Mouse (Mus musculus) forebrain, embryonic 11.5 days (tissue): ENCODE measurements around the gene Neb. TPM values are rescaled to one million over a fixed set of nuclear protein-coding genes. Genes with fewer than 3 reads are reported as not detected.

Experiments used
- ATAC-seq: fragments of 200-750 bp; cut with Nextera tagmentation; replicated peaks from 2 replicates; pipeline ENCODE4 v1.8.0; 2017; ENCODE audit warnings: moderate TSS enrichment; ENCODE audit not compliant: low FRiP score
- DNase-seq: peaks from one replicate; pipeline ENCODE4 v3.0.0-alpha.2; 2017; ENCODE audit warnings: low spot score
- H3K27ac ChIP-seq: fragments of 300-500 bp; sonication (generic); 2 replicates; pipeline ENCODE4 v1.5.1; 2014; ENCODE audit warnings: low read depth, low read length
- H3K27me3 ChIP-seq: fragments of 300-500 bp; sonication (generic); 2 replicates; pipeline ENCODE4 v1.6.1; 2014; ENCODE audit warnings: mild to moderate bottlenecking, low read length, mixed read lengths; ENCODE audit not compliant: control insufficient read depth, insufficient read depth
- H3K36me3 ChIP-seq: fragments of 300-500 bp; sonication (generic); 2 replicates; pipeline ENCODE4 v1.6.1; 2014; ENCODE audit warnings: mild to moderate bottlenecking, low read length, moderate library complexity, mixed read lengths; ENCODE audit not compliant: control insufficient read depth, insufficient read depth
- H3K4me1 ChIP-seq: fragments of 300-500 bp; sonication (generic); replicated peaks from 2 replicates; pipeline ENCODE4 v1.6.1; 2014; ENCODE audit warnings: low read length, mixed read lengths; ENCODE audit not compliant: control insufficient read depth, insufficient read depth
- H3K4me2 ChIP-seq: fragments of 300-500 bp; sonication (generic); 2 replicates; pipeline ENCODE4 v1.6.1; 2014; ENCODE audit warnings: low read depth, mild to moderate bottlenecking, low read length, moderate library complexity, mixed read lengths; ENCODE audit not compliant: severe bottlenecking
- H3K4me3 ChIP-seq: fragments of 300-500 bp; sonication (generic); 2 replicates; pipeline ENCODE4 v1.5.1; 2014; ENCODE audit warnings: low read depth, low read length
- H3K9ac ChIP-seq: fragments of 300-500 bp; sonication (generic); 2 replicates; pipeline ENCODE4 v1.6.1; 2014; ENCODE audit warnings: low read length
- H3K9me3 ChIP-seq: fragments of 300-500 bp; sonication (generic); 2 replicates; pipeline ENCODE4 v1.6.1; 2016; ENCODE audit warnings: low read length, mixed read lengths; ENCODE audit not compliant: control insufficient read depth
- WGBS: fragments of 180-500 bp; shearing (Covaris S2); extraction: QIAGEN DNeasy Blood & Tissue Kit; methylation state at CpG from one replicate; pipeline ENCODE4 v1.1.7; 2014; 5-methylcytosine and 5-hydroxymethylcytosine counted together
- polyA plus RNA-seq: library from polyadenylated mRNA; unstranded; fragments of >200 nt; fragmentation: Nextera tagmentation; extraction: Ambion mirVana; gene quantifications from 2 replicates; pipeline ENCODE4 v1.2.1, GENCODE M21; 2014

Gene Neb
- polyA plus RNA-seq, 1 experiment from 2014 or later, result 0.39 TPM

DNA sequence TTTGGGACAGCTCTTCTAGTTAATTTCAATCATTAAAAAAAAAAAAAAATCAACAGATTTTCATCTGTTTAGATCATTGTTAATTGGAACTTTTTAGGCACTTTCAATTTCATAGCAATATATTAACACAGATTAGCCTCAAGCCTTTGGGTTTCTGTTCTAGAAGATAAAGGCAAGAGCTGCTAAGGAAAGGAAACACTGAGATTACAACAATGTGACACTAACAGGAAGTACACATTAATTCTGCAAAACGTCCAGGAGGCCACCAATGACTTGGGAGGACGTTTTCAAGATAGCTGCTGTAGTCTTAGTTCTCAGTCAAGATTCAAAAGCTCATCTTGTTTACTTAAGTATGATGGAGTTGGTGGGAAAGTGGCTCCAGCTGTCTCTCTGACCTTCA, 44.7 kb downstream of the Neb start:
- WGBS, result 60% methylated on average over 2 of the region's 2 CpGs
- ATAC-seq, result no peak

DNA sequence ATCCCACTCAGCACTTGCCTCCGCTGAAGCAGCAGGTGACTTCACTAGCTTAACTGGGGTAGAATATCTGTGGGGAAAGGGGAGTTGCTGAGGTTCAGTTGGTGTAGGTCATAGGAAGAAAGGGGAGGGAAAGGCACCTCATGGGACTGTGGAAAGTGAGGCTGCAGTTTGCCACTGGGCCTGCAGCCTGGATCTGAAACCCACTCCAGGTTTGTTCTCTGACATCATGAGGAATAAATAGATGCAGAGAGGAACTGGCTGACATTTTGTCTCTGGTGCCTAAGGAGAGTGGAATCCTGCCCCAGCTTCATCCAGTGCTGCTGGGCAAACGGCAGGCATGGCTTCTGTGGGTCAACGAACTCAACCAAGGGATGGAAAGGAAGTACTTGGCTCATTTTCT, 46.5 kb downstream of the Neb start:
- no peaks in the 10 kb centered on the region for H3K4me1 ChIP-seq
- H3K4me2 ChIP-seq, result no peak overlapping the region
- H3K27ac ChIP-seq, result no peak overlapping the region
- no peak overlapping the region for H3K4me3 ChIP-seq
- H3K9ac ChIP-seq, result no peak overlapping the region
- DNase-seq (no peak), ATAC-seq (no peak)
- no peaks in the 10 kb centered on the region for H3K9me3 ChIP-seq
- no peaks in the 10 kb centered on the region for H3K27me3 ChIP-seq
- H3K36me3 ChIP-seq, result no peaks in the 10 kb centered on the region
- WGBS, result 93% methylated on average over 3 of the region's 3 CpGs

More for the DNA sequence above, 44.7 kb downstream of the Neb start:
- Histone ChIP-seq H3K36me3 (no peaks in the 10 kb centered on the region), H3K4me2 (no peak overlapping the region), H3K9me3 (no peaks in the 10 kb centered on the region), H3K27me3 (no peaks in the 10 kb centered on the region), H3K27ac (no peak overlapping the region), H3K4me1 (no peaks in the 10 kb centered on the region), H3K4me3 (no peak overlapping the region), H3K9ac (no peak overlapping the region)
- DNase-seq, result no peak

DNA sequence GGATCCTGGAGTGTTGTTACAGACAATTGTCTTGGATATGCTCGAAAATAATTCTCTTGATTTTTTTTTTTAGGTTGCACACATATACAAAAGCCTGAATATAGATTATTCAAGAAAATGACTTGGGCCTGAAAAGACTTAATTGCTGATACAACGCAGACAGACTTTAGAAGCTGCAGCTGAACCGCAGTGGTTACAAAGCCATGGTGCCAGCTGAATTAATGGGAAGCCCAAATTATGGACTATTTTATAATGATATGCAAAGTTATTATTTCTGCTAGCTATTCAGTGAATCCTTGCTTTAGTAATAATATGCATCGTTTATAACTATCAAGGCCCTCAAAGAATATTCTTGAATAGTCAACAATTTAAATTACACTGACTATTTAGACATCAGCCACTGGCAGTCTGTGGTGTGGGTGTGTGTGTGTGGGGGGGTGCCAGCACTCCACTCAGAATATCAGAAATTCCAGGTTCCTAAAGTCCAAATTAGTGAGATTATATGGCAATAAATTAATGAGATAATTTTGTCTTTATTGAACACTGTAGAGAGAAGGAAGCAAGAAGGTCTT, 50.9 kb downstream of the Neb start:
- Histone ChIP-seq H3K27ac (no peak overlapping the region), H3K4me3 (no peak overlapping the region), H3K4me1 (no peaks in the 10 kb centered on the region), H3K27me3 (no peaks in the 10 kb centered on the region), H3K4me2 (no peak overlapping the region), H3K9me3 (no peaks in the 10 kb centered on the region), H3K9ac (no peak overlapping the region), H3K36me3 (no peaks in the 10 kb centered on the region)
- DNase-seq, result no peak
- 79% methylated on average over 4 of the region's 4 CpGs for WGBS
- ATAC-seq, result no peak

DNA sequence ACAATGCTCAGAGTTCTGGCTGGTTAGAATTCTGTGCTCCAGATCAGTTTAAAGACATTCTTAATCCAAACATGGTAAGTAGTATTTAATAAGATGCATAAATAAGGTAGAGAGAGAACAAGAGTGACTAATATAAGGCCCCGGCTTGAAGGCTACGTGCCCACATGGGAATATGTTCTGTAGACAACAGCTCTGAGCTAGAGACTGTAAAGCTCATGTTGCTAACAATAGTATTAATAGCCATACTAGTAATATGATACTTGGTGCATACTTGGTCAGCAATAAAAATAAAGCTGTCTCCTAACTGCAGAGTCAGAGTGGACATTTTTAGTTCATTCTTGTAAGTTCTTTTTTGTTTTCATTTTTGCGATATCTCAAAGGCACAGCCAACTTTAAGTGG, 56.4 kb downstream of the Neb start:
- H3K4me2 ChIP-seq, result no peak overlapping the region
- 94% methylated on average over 3 of the region's 3 CpGs for WGBS
- DNase-seq (no peak), ATAC-seq (no peak)
- H3K27me3 ChIP-seq, result no peaks in the 10 kb centered on the region
- H3K36me3 ChIP-seq, result no peaks in the 10 kb centered on the region
- H3K4me3 ChIP-seq, result no peak overlapping the region
- H3K4me1 ChIP-seq, result no peaks in the 10 kb centered on the region
- H3K27ac ChIP-seq, result no peak overlapping the region
- H3K9ac ChIP-seq, result no peak overlapping the region
- H3K9me3 ChIP-seq, result no peaks in the 10 kb centered on the region

DNA sequence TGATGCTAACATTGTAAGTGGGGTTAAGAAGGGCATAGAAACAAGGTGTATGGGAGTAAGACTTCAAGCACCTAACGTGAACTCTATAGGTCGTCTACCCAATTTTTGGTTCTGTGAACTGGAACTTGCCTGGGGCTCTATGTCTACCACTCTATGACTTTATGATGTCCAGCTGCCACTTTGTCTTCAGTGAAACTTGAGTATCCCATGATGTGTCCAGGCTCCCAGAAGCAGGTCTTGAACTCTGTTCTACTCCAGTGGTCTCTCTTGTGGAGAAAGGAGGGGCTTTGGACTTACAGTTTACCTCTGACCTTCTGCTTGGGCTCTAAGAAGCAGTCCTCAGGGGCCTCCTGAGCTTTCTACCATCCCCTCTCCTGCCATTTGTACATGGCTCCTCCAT, 58.1 kb downstream of the Neb start:
- H3K27ac ChIP-seq, result no peak overlapping the region
- no peak overlapping the region for H3K4me3 ChIP-seq
- no peaks in the 10 kb centered on the region for H3K4me1 ChIP-seq
- H3K36me3 ChIP-seq, result no peaks in the 10 kb centered on the region
- H3K9ac ChIP-seq, result no peak overlapping the region
- no peak overlapping the region for H3K4me2 ChIP-seq
- no peaks in the 10 kb centered on the region for H3K27me3 ChIP-seq
- WGBS, result 95% methylated on average over 2 of the region's 2 CpGs
- H3K9me3 ChIP-seq, result no peaks in the 10 kb centered on the region
- ATAC-seq (no peak), DNase-seq (no peak)

DNA sequence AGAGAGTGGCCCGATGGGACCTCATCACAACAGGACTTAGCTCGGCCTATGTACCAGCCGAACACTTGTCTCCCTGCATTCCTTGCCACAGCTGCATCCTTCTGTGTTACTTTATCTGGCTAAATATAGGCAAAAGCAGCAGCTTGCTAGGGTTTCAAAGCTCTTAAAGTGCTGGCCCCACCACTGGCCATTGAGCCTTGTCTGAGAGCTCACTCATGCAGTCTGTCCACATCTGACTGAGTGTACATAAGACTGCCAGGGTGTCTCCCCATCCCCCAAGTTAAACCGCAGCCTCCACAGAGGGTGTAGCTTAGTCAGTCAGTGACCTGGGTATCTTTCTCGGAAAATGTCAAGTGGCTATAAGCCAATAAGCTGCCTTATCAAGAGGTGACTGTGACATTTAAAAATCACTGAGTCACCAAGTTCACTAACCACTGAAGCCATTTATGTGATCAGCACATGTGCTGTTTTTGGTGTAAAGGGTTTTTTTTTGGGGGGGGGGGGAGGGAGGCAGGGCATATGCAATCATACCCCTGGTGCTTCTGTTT, 59.2 kb downstream of the Neb start:
- DNase-seq (no peak), ATAC-seq (no peak)
- no peaks in the 10 kb centered on the region for H3K4me1 ChIP-seq
- H3K27me3 ChIP-seq, result no peaks in the 10 kb centered on the region
- H3K4me3 ChIP-seq, result no peak overlapping the region
- no peaks in the 10 kb centered on the region for H3K36me3 ChIP-seq
- WGBS, result 82% methylated on average over 5 of the region's 5 CpGs
- no peak overlapping the region for H3K27ac ChIP-seq
- H3K9ac ChIP-seq, result no peak overlapping the region
- H3K4me2 ChIP-seq, result no peak overlapping the region
- H3K9me3 ChIP-seq, result no peaks in the 10 kb centered on the region

DNA sequence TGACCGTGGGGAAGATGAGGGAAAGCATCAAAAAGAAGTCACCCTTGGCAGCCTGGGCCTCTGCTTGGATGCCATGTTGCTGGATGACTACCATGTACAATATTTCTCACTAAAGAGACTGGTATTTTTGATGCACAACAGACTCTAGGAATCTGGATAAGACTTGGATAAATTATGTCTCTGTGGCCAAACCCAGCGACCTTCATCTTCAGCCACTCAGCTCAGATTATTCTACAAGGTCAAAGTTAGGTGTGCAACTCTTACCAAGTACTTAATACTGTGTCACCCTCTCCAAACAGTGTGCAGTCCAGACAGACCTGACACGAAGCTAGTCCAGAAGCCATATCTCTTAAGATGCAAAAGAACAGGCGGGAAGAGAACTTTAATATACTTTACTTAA, 60.8 kb downstream of the Neb start:
- 88% methylated on average over 4 of the region's 4 CpGs for WGBS
- H3K4me2 ChIP-seq, result no peak overlapping the region
- ATAC-seq (no peak), DNase-seq (no peak)
- H3K9ac ChIP-seq, result no peak overlapping the region
- H3K27me3 ChIP-seq, result no peaks in the 10 kb centered on the region
- H3K9me3 ChIP-seq, result no peaks in the 10 kb centered on the region
- H3K27ac ChIP-seq, result no peak overlapping the region
- no peaks in the 10 kb centered on the region for H3K4me1 ChIP-seq
- no peak overlapping the region for H3K4me3 ChIP-seq
- H3K36me3 ChIP-seq, result no peaks in the 10 kb centered on the region

DNA sequence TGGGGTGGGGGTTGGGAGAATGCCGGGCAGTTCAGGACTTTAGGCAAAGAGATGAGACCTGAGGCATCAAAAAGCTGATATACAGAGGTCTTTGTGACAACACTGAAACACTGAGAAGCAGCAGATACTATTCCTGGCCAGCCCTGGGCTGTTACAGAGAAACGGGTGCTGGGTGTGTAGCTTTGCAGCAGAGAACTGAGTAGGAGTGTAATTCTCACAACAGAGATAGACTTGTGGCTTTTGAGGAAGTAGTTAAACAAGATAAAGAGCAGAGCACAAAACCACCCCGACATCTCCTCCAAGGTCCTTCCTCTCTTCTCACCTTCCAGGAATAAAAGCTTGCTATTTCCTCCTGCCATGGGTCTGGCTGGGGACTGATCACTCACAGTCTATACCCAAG, 62.5 kb downstream of the Neb start:
- H3K4me3 ChIP-seq, result no peak overlapping the region
- H3K4me1 ChIP-seq, result no peaks in the 10 kb centered on the region
- no peak for ATAC-seq
- no peak for DNase-seq
- H3K27me3 ChIP-seq, result no peaks in the 10 kb centered on the region
- 82% methylated on average over 3 of the region's 3 CpGs for WGBS
- no peak overlapping the region for H3K9ac ChIP-seq
- no peaks in the 10 kb centered on the region for H3K9me3 ChIP-seq
- no peak overlapping the region for H3K4me2 ChIP-seq
- H3K27ac ChIP-seq, result no peak overlapping the region
- no peaks in the 10 kb centered on the region for H3K36me3 ChIP-seq

DNA sequence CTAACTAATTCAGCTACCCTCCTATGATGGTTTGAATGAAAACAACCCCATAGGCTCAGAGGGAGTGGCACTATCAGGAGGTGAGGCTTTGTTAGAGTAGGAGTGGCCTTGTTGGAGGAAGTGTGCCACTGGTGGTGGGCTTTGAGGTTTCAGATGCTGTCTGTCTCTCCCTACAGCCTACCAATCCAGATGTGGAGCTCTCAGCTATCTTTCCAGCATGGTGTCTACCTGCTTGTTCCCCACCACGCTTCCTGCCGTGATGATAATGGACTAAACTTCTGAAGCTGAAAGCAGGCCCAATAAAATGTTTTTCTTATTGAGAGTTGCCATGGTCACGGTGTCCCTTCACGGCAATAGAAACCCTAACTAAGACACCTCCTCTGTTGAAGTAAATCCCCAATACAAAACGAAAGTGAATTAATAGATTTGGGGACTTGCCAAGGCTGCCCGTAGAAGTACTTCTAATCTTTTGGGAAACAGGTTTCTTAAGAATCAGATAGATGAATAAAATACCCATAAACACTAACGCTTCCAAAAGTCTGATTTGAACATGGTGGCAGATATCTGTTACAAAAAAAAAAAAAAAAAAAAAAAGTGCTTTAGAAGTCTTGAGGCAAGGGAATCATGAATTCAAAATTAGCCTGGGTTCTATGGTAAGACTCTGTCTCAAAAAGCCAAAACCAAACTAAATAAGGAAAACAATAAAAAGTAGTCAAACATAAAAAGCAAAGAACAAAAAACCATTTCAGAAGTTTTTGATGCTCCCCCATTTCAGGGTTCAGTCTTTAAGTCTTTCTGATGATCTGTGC, 63.1 kb downstream of the Neb start:
- no peak overlapping the region for H3K9ac ChIP-seq
- ATAC-seq (no peak), DNase-seq (no peak)
- no peaks in the 10 kb centered on the region for H3K9me3 ChIP-seq
- H3K4me2 ChIP-seq, result no peak overlapping the region
- no peaks in the 10 kb centered on the region for H3K4me1 ChIP-seq
- H3K27me3 ChIP-seq, result no peaks in the 10 kb centered on the region
- H3K4me3 ChIP-seq, result no peak overlapping the region
- no peak overlapping the region for H3K27ac ChIP-seq
- WGBS, result 89% methylated on average over 7 of the region's 7 CpGs
- no peaks in the 10 kb centered on the region for H3K36me3 ChIP-seq
